Mouse (Mus musculus) ES-Bruce4 (cell line): ENCODE measurements around the gene Kmt2d. TPM values are rescaled to one million over a fixed set of nuclear protein-coding genes. Genes with fewer than 3 reads are reported as not detected.
A peak's percentile ranks its signal among the peaks of the same experiment; 100 is the strongest.

Source experiments
- H3K27ac ChIP-seq: 2 replicates; pipeline ENCODE4 v1.5.1; 2012; ENCODE audit warnings: low read length, inconsistent platforms; ENCODE audit not compliant: insufficient read depth
- H3K27me3 ChIP-seq: 2 replicates; pipeline ENCODE4 v1.6.1; 2012; ENCODE audit warnings: mild to moderate bottlenecking, low read length, inconsistent platforms; ENCODE audit not compliant: control insufficient read depth, poor library complexity, insufficient read depth, severe bottlenecking
- H3K36me3 ChIP-seq: 2 replicates; pipeline ENCODE4 v1.6.1; 2012; ENCODE audit warnings: inconsistent platforms, mild to moderate bottlenecking, low read length, moderate library complexity; ENCODE audit not compliant: control insufficient read depth, poor library complexity, insufficient read depth, severe bottlenecking
- H3K4me1 ChIP-seq: one replicate; pipeline ENCODE4 v1.8.1; 2011; ENCODE audit warnings: low read length; ENCODE audit not compliant: control insufficient read depth, insufficient read depth
- H3K4me3 ChIP-seq: 2 replicates; pipeline ENCODE4 v1.5.1; 2011; ENCODE audit warnings: low read depth, mild to moderate bottlenecking, low read length
- H3K9ac ChIP-seq: 2 replicates; pipeline ENCODE4 v1.6.1; 2012; ENCODE audit warnings: low read depth, mild to moderate bottlenecking, inconsistent platforms; ENCODE audit not compliant: poor library complexity, severe bottlenecking
- H3K9me3 ChIP-seq: replicated peaks from 2 replicates; pipeline ENCODE4 v1.6.1; 2012; ENCODE audit warnings: mild to moderate bottlenecking, low read length, inconsistent platforms; ENCODE audit not compliant: control insufficient read depth, poor library complexity, insufficient read depth, severe bottlenecking
- CTCF ChIP-seq: IDR thresholded peaks from one replicate; pipeline ENCODE4 v1.8.1; 2011; ENCODE audit warnings: low read depth, low read length
- EP300 ChIP-seq: IDR thresholded peaks from 2 replicates; pipeline ENCODE4 v1.6.1; 2011; ENCODE audit warnings: low read depth, low read length; ENCODE audit not compliant: insufficient read depth
- POLR2A ChIP-seq: IDR thresholded peaks from one replicate; pipeline ENCODE4 v1.8.1; 2011; ENCODE audit warnings: low read length; ENCODE audit not compliant: insufficient read depth
- polyA plus RNA-seq: library from polyadenylated mRNA; stranded (reverse); fragments of >200 nt; gene quantifications from 2 replicates; pipeline ENCODE4 v1.2.4, GENCODE M21; 2011; ENCODE audit warnings: low read depth; ENCODE audit not compliant: missing spikeins, insufficient read depth, insufficient read length

The Kmt2d gene
- polyA plus RNA-seq, 1 experiment, result 51.9 TPM

- H3K9me3 ChIP-seq, result no peaks in the 10 kb centered on the region
- no peaks in the 10 kb centered on the region for H3K36me3 ChIP-seq
- H3K4me3 ChIP-seq, result peak overlapping the region; percentile 96
- peak; percentile 77 for TF ChIP-seq POLR2A
- TF ChIP-seq EP300, result peak; percentile 67
- TF ChIP-seq CTCF, result no peak
- peak overlapping the region; percentile 44 for H3K27ac ChIP-seq
- peak overlapping the region; percentile 72 for H3K9ac ChIP-seq
- H3K27me3 ChIP-seq, result peaks cover 8% of the 10 kb centered on the region; the same call in 1 of the 2 replicates
- peaks cover 3% of the 10 kb centered on the region for H3K4me1 ChIP-seq
These were observed 20.3 kb upstream of the Kmt2d start for GRCm38 (mm10) chr15:98891198-98891742.

GRCm38 (mm10) chr15:98887526-98887925 is 16.5 kb upstream of the Kmt2d start:
- Histone ChIP-seq H3K9me3 (no peaks in the 10 kb centered on the region), H3K4me3 (no peak overlapping the region), H3K4me1 (no peaks in the 10 kb centered on the region), H3K9ac (no peak overlapping the region), H3K27ac (no peak overlapping the region), H3K27me3 (no peaks in the 10 kb centered on the region), H3K36me3 (no peaks in the 10 kb centered on the region)
- TF ChIP-seq POLR2A (no peak), CTCF (no peak), EP300 (no peak)

DNA sequence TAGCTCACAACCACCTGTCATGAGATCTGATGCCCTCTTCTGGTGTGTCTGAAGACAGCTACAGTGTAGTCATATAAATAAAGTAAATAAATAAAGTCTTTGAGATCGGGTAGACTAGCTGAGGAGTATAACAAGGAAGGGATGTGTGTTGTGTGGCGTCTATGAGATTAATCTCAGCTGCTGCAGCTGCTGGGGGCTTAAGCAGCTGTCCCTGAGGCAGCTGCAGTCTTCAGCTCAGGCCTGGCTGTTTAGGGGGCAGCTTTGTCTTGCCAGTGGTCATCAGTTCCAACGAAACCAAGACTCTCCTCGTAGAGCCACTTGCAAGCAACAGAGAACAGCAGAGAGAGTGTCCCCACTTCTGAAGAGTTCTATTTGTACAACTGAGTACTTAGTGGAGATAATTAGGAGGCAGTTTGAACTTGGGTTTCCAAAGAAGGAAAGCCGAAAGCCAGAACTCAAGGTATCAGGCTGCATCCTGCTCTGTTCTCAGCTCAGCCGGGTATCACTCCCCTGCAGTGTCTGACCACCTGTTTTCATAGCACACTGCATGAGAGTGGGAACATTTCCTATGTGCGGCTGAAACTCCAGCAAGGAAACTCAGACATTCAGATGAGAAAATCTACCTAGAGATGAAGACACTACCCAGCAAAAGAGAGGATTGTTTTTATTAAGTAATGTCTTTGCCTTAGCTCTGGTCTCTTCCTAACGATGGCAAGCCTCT is 15.8 kb upstream of the Kmt2d start:
- Histone ChIP-seq H3K4me1 (no peaks in the 10 kb centered on the region), H3K4me3 (no peak overlapping the region), H3K9me3 (no peaks in the 10 kb centered on the region), H3K27ac (no peak overlapping the region), H3K27me3 (no peaks in the 10 kb centered on the region), H3K36me3 (no peaks in the 10 kb centered on the region), H3K9ac (no peak overlapping the region)
- TF ChIP-seq EP300 (no peak), POLR2A (no peak), CTCF (no peak)

- TF ChIP-seq POLR2A (no peak), CTCF (no peak), EP300 (no peak)
- no peaks in the 10 kb centered on the region for H3K27me3 ChIP-seq
- no peak overlapping the region for H3K4me3 ChIP-seq
- no peaks in the 10 kb centered on the region for H3K36me3 ChIP-seq
- no peak overlapping the region for H3K9ac ChIP-seq
- H3K4me1 ChIP-seq, result no peaks in the 10 kb centered on the region
- no peak overlapping the region for H3K27ac ChIP-seq
- H3K9me3 ChIP-seq, result no peaks in the 10 kb centered on the region
These were observed 13.1 kb upstream of the Kmt2d start for GRCm38 (mm10) chr15:98884106-98884505.

DNA sequence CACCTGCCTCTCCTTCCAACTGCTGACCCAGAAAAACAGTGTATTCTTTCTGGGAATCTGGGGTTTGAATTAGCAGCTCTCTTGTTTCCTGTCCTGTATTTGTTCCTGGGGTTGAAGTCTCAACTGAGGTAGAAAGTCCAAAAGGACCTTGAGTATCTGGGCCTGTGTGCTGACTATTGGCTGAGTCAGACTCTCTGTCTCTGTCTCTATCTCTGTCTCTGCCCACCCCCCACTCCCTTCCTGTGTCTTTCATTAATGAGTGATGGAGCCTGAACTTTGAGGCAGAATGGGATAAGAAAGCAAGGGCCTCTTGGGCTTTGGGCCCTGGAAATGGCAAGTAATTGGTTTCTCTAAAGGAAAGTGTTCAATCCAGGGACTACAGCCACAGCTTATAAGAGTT is 12.7 kb upstream of the Kmt2d start:
- Histone ChIP-seq H3K36me3 (no peaks in the 10 kb centered on the region; the same call in 1 of the 2 replicates), H3K27me3 (no peaks in the 10 kb centered on the region), H3K4me1 (no peaks in the 10 kb centered on the region), H3K9ac (no peak overlapping the region), H3K4me3 (no peak overlapping the region), H3K9me3 (no peaks in the 10 kb centered on the region), H3K27ac (no peak overlapping the region)
- no peak for TF ChIP-seq EP300
- TF ChIP-seq POLR2A, result no peak
- no peak for TF ChIP-seq CTCF

DNA sequence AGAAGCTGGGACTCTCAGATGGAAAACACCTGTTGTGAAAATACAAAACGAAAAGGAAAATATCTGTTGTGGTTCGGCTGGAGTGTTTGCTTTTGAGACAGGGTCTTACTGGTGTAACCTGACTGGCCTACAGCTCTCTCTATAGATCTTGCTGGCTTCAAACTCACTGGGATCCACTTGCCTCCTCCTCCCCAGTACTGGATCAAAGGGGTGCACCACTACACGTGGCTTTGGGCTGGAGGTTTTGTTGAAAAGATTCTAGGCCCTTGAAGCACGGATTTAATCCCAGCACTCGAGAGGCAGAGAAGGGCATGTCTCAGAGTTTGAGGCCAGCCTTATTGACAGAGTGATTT is 10.6 kb upstream of the Kmt2d start:
- H3K9ac ChIP-seq, result peak overlapping the region; percentile 30
- H3K4me3 ChIP-seq, result peak overlapping the region; percentile 45
- H3K4me1 ChIP-seq, result no peaks in the 10 kb centered on the region
- peaks cover 11% of the 10 kb centered on the region; the same call in 1 of the 2 replicates for H3K36me3 ChIP-seq
- TF ChIP-seq POLR2A (peak; percentile 30), CTCF (no peak)
- no peaks in the 10 kb centered on the region for H3K9me3 ChIP-seq
- peak overlapping the region; percentile 52 for H3K27ac ChIP-seq
- no peaks in the 10 kb centered on the region for H3K27me3 ChIP-seq
